Mouse (Mus musculus) monocyte, adult 2 months (primary cell): ENCODE results near the gene Mcl1.
A peak's percentile ranks its signal among the peaks of the same experiment; 100 is the strongest.
"Not testable (repeated sequence)": the region's sequence is repeated elsewhere in the genome, so short reads cannot be mapped to it uniquely, and the experiment has no call there.

ENCODE experiments used
- DNase-seq, 2 experiments: peaks; one replicate each; pipeline ENCODE4 v3.0.0; 2022; ENCODE audit warnings: low spot score in 2 of 2, low read depth in 1 of 2

Gene Mcl1

DNA sequence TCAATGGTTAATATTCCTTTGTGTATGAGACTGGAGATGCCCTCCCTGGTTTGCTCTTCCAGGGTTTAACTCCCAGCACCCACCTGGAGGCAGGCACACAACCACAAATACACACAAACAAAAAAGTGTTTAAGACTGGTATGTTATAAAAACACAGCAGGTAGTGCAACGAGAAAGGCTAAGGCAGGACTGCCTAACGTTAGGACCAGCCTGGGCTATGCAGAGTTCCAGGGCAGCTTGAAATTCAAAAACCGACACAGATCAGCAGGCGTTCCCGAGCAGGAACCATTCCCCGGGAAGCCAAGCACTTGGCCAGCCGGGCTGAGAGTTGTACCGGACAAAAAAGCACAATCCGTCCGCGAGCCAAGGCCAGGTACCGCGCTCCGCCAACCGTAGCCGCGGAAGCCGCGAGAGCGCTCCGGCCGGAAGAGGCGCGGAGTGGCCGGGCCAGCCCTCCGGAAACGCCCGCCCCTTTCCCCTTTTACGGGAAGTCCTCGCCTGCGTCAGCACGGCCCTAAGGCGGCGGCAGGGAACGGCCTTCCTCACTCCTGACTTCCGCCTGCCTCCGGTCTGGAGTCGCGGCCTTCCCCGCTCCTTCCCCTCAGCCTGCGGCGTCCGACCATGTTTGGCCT lies at the start of gene Mcl1:
Gene Mcl1 (plus strand): TSS at position 553 of the 632 bp plus-strand sequence.
- peak; percentile 91 to 94 for DNase-seq

- no peak for DNase-seq
These were observed 49.4 kb upstream of the Mcl1 start for GRCm38 (mm10) chr3:95609195-95609594.

GRCm38 (mm10) chr3:95613996-95614395 lies 44.6 kb upstream of the Mcl1 start:
- DNase-seq: no peak

DNA sequence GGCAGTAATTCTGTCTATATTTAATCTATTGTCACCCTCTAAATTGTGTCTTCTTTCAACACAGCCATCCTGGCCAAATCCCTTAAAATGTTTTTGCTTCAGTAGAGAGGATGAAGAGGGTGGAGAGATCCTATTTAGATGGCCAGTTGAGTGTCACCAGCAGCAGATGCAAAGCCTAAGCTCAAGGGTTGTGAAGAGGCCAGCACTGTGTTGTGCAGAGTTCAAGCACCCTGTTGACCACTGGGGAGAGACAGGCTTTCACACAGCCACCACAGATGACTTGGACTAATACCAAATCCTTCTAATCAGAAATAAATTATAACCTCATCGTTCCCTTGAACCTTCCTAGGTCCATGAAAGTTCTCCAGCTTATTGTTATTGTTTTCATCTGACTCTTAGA lies 40.1 kb upstream of the Mcl1 start:
- DNase-seq: no peak

DNA sequence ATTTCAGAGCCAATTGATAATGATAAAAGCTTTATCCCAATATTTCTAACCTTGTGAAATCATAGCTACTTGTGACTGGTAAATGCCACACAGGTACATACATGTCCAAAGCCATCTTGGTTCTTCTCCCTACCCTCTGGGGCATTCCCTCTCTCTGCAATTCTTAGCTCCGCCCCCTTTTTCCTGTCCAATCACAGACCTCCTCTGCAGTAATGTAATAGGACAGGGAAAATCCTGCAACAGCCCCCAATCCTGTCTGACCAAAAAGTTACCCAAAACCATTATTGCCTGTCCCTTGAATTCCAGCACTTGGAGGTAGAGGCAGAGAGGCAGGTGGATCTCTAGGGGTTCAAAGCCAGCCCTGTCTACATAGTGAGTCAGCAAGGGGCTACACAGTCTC lies 37.3 kb upstream of the Mcl1 start:
- no peak for DNase-seq

DNA sequence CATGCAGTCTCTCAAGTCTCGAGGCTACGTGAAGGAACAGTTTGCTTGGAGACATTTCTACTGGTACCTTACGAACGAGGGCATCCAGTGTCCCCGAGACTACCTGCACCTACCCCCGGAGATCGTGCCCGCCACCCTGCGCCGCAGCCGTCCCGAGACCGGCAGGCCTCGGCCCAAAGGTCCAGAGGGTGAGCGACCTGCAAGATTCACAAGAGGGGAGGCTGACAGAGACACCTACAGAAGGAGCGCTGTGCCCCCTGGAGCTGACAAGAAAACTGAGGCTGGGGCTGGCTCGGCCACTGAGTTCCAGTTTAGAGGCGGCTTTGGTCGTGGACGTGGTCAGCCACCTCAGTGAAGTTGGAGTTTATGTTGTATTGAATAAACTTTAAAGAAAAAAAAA lies 36.2 kb upstream of the Mcl1 start:
- not testable (repeated sequence) for DNase-seq

DNA sequence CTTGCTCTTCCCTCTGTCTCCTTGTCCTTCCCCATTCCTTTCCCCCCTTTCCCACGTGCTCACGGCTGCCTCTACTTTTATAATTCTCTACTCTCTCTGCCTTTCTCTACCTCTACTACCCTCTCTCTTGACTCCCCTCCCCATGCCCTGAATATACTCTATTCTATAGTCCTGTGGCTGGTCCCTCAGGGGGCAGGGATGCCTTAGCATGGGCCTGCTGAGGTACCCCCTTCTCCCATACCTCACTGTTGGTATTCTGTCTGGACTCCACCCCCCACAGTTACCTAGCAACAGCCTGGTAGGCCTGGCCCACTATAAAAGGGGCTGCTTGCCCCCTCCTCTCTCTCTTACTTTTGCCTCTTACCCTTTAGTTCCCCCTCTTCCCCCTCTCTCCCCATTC lies 35.0 kb upstream of the Mcl1 start:
- DNase-seq: no peak

DNA sequence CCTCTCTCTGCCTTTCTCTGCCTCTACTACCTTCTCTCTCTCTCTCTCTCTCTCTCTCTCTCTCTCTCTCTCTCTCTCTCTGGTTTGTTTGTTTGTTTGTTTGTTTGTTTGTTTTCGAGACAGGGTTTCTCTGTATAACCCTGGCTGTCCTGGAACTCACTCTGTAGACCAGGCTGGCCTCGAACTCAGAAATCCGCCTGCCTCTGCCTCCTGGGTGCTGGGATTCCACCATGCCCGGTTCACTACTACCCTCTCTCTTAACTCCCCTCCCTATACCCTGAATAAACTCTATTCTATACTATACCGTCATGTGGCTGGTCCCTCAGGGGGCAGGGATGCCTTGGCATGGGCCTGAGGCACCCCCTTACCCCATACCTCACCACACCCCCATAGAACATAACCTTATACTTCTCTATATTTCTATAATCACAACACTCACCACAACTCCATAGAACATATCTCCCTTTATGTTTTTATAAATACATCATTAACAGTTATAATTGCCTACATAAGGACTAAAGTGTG lies 34.5 kb upstream of the Mcl1 start:
- not testable (repeated sequence) for DNase-seq

- DNase-seq: peak; percentile 93 to 96
These were observed 33.7 kb upstream of the Mcl1 start, which contains the start of gene Ensa for GRCm38 (mm10) chr3:95624628-95625503. Gene Ensa (plus strand): TSS chr3:95624993.

GRCm38 (mm10) chr3:95627763-95628162 lies 30.8 kb upstream of the Mcl1 start:
- DNase-seq: no peak

GRCm38 (mm10) chr3:95629755-95630154 lies 28.8 kb upstream of the Mcl1 start:
- no peak for DNase-seq

GRCm38 (mm10) chr3:95630856-95631255 lies 27.7 kb upstream of the Mcl1 start:
- no peak for DNase-seq

- no peak for DNase-seq
These were observed 27.3 kb upstream of the Mcl1 start for GRCm38 (mm10) chr3:95631304-95631703.

DNA sequence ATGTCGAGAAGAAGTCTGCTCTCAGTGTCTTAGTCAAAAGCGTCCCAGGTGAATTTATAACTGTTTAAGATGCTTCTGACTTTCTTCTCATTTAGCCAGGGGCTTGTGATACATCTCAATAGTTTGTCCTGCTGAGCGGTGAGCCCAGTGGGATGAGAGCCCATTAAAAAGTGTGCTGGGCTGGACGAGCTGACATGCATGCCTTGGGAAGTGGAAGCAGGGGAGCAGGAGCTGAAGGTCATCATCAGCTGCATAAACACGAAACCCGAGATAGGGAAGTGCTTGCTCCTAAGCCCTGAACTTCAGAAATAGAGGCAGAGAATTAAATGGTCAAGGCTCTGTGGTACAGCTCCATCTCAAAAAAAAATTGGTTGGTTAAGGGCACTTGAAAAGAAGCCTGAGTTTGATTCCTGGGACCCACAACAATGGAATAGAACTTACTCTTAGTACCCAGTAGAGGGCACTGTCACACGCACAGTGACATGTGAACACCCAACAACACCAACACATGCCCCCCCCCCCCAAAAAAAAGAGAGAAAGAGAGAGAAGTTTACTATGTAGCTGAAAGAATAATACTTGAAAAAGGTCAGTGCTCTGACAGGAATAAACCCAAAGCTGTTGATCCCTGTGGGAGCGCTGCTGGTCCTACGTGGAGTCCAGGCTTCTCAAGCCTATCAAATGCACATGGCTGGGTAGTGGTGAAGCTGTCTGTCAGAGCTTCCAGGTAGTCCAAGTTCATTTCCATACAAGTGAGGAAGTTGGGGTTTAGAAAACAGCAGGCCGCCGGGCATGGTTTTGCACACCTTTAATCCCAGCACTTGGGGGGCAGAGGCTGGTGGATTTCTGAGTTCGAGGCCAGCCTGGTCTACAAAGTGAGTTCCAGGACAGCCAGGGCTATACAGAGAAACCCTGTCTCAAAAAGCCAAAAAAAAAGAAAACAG lies 25.7 kb upstream of the Mcl1 start:
- DNase-seq: no peak

GRCm38 (mm10) chr3:95635636-95636035 lies 23.0 kb upstream of the Mcl1 start:
- no peak for DNase-seq

- DNase-seq: no peak
These were observed 22.5 kb upstream of the Mcl1 start for GRCm38 (mm10) chr3:95636072-95636471.

DNA sequence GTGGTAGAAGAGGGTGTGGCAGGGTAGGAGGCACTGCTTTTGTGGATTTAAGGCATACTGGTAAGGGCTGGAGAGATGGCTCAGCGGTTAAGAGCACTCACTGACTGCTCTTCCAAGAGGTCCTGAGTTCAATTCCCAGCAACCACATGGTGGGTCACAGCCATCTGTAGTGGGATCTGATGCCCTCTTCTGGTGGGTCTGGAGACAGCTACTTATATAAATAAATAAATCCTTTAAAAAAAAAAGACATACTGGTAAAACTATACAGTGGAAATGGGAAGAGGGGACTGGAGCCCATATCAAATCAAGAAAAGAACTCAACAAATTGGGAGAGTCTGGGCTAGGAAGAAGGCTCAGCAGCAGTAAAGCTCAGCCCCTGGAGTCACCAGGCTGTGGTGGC lies 18.9 kb upstream of the Mcl1 start:
- DNase-seq: no peak

DNA sequence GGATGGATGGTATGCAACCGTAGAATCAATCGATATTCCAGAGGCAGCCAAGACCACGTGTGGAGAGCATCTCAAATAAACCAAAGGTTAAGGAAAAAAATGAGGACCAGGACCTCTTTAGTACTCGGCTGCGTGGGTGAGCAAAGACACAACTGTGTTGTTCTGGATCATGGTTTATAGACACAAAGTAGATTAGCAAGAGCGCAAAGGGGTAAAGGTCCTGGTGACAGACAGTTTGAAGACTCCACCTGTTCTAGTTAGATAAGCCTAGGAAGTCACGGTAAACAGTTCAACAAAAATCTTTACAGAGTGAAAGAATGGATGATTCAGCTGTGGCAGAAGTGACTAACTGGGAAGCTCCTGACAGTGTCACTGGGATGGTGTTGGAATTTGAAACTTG lies 15.5 kb upstream of the Mcl1 start:
- DNase-seq: no peak

DNA sequence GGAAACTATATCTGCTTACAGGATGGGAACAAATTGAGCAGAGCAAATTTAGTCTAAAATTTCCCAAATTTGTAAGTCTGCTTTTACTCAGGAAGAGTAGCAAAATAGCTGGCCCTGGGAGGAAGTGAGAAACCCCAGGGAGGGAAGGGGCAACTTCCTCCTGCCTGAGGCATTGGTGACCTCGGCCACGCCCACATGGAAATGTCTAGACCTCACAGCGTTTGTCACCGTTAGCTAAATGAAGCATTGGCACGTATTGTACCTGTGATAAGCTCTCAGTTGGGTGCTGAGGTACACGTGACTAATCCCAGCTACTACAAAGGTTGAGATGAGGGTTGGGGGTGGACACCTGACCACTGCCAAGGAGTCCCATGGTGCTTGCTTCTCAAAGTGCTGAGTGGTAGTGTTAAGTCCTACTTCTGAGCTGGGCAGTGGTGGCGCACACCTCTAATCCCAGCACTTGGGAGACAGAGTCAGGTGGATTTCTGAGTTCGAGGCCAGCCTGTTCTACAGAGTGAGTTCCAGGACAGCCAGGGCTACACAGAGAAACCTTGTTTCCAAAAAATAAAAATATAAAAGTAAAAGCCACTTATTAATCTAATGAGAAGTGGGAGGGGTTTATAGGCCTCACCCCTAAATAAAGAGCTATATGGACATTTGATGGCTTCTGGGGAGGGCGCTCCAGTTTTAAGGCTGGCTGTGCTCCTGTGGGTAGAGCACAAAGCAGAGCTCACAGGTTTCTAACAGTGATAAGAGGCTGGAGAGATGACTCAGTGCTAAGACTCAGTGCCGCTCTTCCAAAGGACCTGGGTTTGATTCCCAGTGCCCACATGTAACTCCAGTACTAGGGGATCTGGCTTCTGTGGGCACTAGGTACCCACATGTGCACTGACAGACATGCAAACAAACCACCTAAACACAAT lies 13.0 kb upstream of the Mcl1 start:
- DNase-seq: peak; percentile 65 to 76

DNA sequence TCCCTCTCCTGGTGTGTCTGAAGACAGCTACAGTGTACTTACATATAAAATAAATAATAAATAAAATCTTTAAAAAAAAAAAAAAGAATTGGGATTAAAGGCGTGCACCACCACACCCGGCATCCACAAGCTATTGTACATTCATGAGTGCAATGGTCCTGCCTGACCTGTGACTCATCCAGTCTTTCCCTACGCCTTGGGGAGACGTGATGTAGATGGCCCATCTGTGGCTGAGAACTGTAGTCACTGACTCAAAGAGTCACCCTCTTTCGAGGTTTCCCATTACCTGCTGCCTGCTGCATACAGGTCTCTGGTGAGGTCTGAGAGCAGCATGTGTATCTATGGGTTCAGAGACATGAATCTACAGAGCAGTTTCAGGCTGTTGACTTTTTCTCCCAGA lies 10.6 kb upstream of the Mcl1 start:
- DNase-seq: no peak
